Mouse (Mus musculus): Measurements from ENCODE around the gene Nmbr.

The Nmbr gene

DNA sequence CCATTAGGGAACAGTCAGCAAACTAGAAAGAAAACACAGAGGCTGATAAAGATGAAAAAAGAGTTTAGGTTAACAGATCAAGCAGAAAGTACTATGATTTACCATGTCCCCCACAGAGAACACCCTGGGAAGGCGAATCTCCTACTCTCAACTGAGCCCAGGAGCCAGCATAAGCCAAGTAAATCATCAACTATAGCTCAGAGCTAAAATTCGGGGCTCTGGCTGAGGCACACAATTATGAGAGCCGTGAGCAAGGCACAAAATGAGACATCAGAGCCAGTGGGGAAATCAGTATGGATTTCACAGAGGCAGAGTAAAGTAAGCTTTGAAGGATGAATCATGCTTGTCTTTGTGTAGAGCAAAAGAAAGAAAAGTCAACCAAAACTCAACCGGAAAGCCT, 111.6 kb downstream of the Nmbr start:
- H3K9me3 ChIP-seq (ENCODE audit: low read length), result no peaks in the 10 kb centered on the region
- TF ChIP-seq NANOG (IDR thresholded peaks at IDR 0.05; ENCODE audit: borderline replicate concordance, low read length), result no peak
- TF ChIP-seq POU5F1 (IDR thresholded peaks at IDR 0.05; ENCODE audit: borderline replicate concordance, low read length), result no peak
- TF ChIP-seq CTCF (conservative IDR thresholded peaks at IDR 0.05; ENCODE audit: low read length), result no peak
- no peaks in the 10 kb centered on the region for H3K36me3 ChIP-seq (ENCODE audit: insufficient read depth, low read length)

More for the DNA sequence above, 111.6 kb downstream of the Nmbr start:
- no peak overlapping the region for H3K4me3 ChIP-seq (replicated peaks; ENCODE audit: low read length)
- no peaks in the 10 kb centered on the region for H3K4me1 ChIP-seq (replicated peaks; ENCODE audit: low read depth, low read length)
- H3K27me3 ChIP-seq (ENCODE audit: insufficient read depth, low read length), result no peaks in the 10 kb centered on the region

Measured in E14TG2a.4 (cell line).